Mouse (Mus musculus): ENCODE results near the gene Zfp668. TPM values are rescaled to one million over a fixed set of nuclear protein-coding genes. Genes with fewer than 3 reads are reported as not detected.

Zfp668 gene
- polyA plus RNA-seq, 1 experiment, result 31.7 TPM

GRCm38 (mm10) chr7:127890798-127891197 lies 14.2 kb upstream of the Zfp668 start, which contains the start of gene Prss53:
Gene Prss53, minus strand, starts transcription at chr7:127890970.
- TF ChIP-seq CTCF (IDR thresholded peaks at IDR 0.05; ENCODE audit: borderline replicate concordance, extremely low read depth, insufficient read depth, insufficient read length) (no peak), POLR2A (IDR thresholded peaks at IDR 0.05; ENCODE audit: borderline replicate concordance, extremely low read depth, insufficient read depth, insufficient read length, poor library complexity, severe bottlenecking) (no peak)
- no peak for DNase-seq (ENCODE audit: low read depth)

DNA sequence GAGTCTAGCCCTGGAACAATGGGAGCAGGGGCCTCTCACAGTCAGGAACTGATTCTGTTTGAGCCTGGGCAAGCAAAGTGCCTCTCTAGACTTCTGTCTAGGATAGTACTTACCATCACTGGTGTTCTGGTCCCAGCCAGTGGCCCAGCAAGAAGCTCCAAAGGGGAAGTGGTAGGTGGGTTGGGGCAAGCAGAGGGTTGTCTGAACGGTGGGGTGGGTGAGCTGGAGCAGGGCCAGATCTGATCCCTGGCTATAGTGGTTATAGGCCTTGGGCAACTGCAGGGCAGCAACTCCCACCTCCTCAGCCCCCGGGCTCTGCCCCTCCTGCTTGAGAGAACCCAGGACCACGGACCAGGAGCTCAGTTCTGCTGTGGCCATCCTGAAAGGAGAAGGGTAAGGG lies 12.2 kb upstream of the Zfp668 start:
- TF ChIP-seq CTCF (IDR thresholded peaks at IDR 0.05; ENCODE audit: borderline replicate concordance, extremely low read depth, insufficient read depth, insufficient read length) (no peak), POLR2A (IDR thresholded peaks at IDR 0.05; ENCODE audit: borderline replicate concordance, extremely low read depth, insufficient read depth, insufficient read length, poor library complexity, severe bottlenecking) (no peak)
- no peak for DNase-seq (ENCODE audit: low read depth)

DNA sequence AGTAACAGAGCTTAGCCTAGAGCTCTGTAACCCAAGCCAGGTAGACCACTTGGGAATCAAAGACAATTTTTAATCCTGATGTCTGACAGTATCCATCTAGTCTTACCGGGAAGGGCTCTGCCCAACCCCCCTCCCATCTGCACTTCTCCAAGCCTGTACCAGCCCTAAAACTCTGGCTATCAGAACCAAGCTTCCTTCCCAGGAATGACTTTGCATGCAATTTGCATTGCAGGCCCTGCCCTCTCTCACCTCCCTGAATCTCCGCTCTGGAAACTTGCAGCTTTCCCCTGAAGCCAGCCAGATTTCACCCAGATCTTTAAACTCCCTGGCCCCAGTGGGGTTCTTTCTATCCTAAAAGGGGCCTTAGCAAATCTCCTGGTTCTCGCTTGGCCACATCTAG lies 11.2 kb upstream of the Zfp668 start:
- TF ChIP-seq CTCF (IDR thresholded peaks at IDR 0.05; ENCODE audit: borderline replicate concordance, extremely low read depth, insufficient read depth, insufficient read length) (no peak), POLR2A (IDR thresholded peaks at IDR 0.05; ENCODE audit: borderline replicate concordance, extremely low read depth, insufficient read depth, insufficient read length, poor library complexity, severe bottlenecking) (no peak)
- DNase-seq (ENCODE audit: low read depth), result no peak

DNA sequence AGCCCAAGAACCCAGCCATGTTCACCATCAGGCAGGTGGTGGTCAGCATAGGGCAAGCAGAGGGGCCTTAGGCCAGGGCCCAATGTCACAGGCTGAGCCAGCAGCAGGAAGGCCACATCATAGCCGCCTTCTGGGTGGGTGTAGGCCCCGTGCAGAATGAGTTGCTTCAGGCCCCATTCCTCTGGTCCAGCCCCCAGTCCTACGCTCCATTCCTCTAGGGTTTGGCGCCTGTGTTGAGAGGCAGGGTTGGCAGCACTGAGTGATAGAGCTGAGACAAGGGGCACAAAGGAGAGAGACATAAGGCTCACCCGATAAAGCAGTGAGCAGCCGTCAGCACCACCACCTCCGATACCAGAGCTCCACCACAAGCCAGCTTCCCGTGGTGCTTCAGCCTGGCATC lies 10.6 kb upstream of the Zfp668 start:
- DNase-seq (ENCODE audit: low read depth), result no peak
- TF ChIP-seq POLR2A (IDR thresholded peaks at IDR 0.05; ENCODE audit: borderline replicate concordance, extremely low read depth, insufficient read depth, insufficient read length, poor library complexity, severe bottlenecking), result no peak
- TF ChIP-seq CTCF (IDR thresholded peaks at IDR 0.05; ENCODE audit: borderline replicate concordance, extremely low read depth, insufficient read depth, insufficient read length), result no peak

- no peak for DNase-seq (ENCODE audit: low read depth)
- TF ChIP-seq POLR2A (IDR thresholded peaks at IDR 0.05; ENCODE audit: borderline replicate concordance, extremely low read depth, insufficient read depth, insufficient read length, poor library complexity, severe bottlenecking) (no peak), CTCF (IDR thresholded peaks at IDR 0.05; ENCODE audit: borderline replicate concordance, extremely low read depth, insufficient read depth, insufficient read length) (no peak)
Measured at GRCm38 (mm10) chr7:127886551-127886950, 9.9 kb upstream of the Zfp668 start.

DNA sequence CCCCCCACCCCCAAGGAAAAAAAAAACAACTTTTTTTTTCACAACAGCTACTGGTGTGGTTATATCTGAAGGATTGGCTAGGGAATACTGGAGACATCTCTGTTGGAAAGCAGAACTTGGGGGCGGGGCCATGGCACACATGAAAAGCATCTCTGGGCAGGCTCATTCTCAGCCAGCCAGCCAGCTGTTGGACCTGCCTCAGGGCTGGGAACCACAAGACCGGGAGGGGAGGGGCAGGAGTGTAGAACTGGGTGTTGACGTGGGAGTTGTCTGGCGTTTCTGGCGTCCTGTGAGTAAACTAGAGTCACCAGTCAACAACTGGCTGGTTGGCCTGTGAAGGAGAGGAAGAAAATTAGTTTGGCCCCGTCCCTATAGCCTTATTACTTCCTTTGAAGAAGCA lies 9.3 kb upstream of the Zfp668 start:
- TF ChIP-seq POLR2A (IDR thresholded peaks at IDR 0.05; ENCODE audit: borderline replicate concordance, extremely low read depth, insufficient read depth, insufficient read length, poor library complexity, severe bottlenecking), result no peak
- no peak for TF ChIP-seq CTCF (IDR thresholded peaks at IDR 0.05; ENCODE audit: borderline replicate concordance, extremely low read depth, insufficient read depth, insufficient read length)
- DNase-seq (ENCODE audit: low read depth), result no peak

DNA sequence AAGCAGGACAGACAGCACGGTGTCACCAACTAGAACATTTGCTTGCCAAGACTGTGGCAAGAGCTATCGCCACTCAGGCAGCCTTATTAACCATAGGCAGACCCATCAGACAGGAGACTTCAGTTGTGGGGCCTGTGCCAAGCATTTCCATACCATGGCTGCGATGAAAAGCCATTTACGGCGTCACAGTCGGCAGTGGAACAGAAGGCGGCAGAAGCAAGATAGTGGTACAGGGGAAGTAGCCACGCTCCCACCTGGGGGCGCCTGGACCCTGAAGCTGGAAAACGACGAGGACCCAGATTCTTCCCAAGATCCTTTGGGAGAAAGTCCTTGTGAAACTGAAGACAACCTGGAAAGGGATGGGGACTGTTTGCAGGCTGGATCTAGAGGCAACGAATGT lies 3.8 kb upstream of the Zfp668 start:
- DNase-seq (ENCODE audit: low read depth), result no peak
- TF ChIP-seq POLR2A (IDR thresholded peaks at IDR 0.05; ENCODE audit: borderline replicate concordance, extremely low read depth, insufficient read depth, insufficient read length, poor library complexity, severe bottlenecking), result no peak
- no peak for TF ChIP-seq CTCF (IDR thresholded peaks at IDR 0.05; ENCODE audit: borderline replicate concordance, extremely low read depth, insufficient read depth, insufficient read length)

GRCm38 (mm10) chr7:127879301-127879700 lies 2.7 kb upstream of the Zfp668 start:
- TF ChIP-seq POLR2A (IDR thresholded peaks at IDR 0.05; ENCODE audit: borderline replicate concordance, extremely low read depth, insufficient read depth, insufficient read length, poor library complexity, severe bottlenecking), result no peak
- TF ChIP-seq CTCF (IDR thresholded peaks at IDR 0.05; ENCODE audit: borderline replicate concordance, extremely low read depth, insufficient read depth, insufficient read length), result no peak
- DNase-seq (ENCODE audit: low read depth), result no peak

- DNase-seq (ENCODE audit: low read depth), result peak; percentile 98
- TF ChIP-seq POLR2A (IDR thresholded peaks at IDR 0.05; ENCODE audit: borderline replicate concordance, extremely low read depth, insufficient read depth, insufficient read length, poor library complexity, severe bottlenecking), result 0 out of 2 replicates have a peak, but pooled peaks have one; percentile 2
- no peak for TF ChIP-seq CTCF (IDR thresholded peaks at IDR 0.05; ENCODE audit: borderline replicate concordance, extremely low read depth, insufficient read depth, insufficient read length)
Measured at GRCm38 (mm10) chr7:127876041-127876466, 574 bp downstream of the Zfp668 start, which contains the start of gene Zfp646. Gene Zfp646, plus strand, starts transcription at chr7:127876221.

- peak; percentile 99 for DNase-seq (ENCODE audit: low read depth)
- TF ChIP-seq CTCF (IDR thresholded peaks at IDR 0.05; ENCODE audit: borderline replicate concordance, extremely low read depth, insufficient read depth, insufficient read length) (no peak), POLR2A (IDR thresholded peaks at IDR 0.05; ENCODE audit: borderline replicate concordance, extremely low read depth, insufficient read depth, insufficient read length, poor library complexity, severe bottlenecking) (peak; percentile 30)
Measured at GRCm38 (mm10) chr7:127875627-127876001, 1.0 kb downstream of the Zfp668 start.

DNA sequence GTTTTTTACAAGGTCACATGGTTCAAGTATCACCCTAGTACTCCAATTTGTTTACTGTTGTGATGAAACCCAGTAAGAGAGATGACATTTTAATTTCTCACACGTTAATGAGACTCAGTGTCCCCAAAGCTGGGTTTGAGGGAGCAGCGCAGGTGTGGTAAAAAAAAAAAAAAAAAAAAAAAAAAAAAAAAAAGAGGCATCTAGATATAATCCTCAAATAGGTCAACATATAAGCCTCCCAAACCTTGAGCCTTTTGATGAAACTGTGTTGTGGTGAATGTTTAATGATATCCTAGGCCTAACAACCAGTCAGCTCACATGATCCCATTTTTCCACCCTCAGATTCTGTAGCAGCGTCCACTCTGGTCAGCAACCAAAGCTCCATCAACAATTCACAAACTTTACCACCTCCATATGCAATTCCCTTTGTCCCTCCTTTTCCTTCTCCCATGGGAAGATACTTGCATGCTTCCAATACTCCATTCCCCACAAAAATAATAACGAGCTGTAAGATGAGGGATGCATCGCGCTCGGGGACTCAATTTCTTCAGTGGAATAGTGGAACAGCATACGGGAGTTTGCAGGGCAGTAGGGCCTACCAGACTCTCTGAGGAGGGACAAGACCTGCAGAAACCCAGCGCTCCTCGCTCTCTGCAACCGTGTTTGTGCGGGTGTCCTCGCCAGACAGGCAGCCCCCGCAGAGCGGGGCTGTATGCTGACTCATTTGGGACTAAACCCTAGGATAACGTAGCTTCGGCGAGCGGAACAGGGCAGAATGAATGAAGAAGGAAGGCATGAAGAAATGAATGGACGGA lies 1.6 kb downstream of the Zfp668 start:
- no peak for TF ChIP-seq CTCF (IDR thresholded peaks at IDR 0.05; ENCODE audit: borderline replicate concordance, extremely low read depth, insufficient read depth, insufficient read length)
- TF ChIP-seq POLR2A (IDR thresholded peaks at IDR 0.05; ENCODE audit: borderline replicate concordance, extremely low read depth, insufficient read depth, insufficient read length, poor library complexity, severe bottlenecking), result no peak; the same call in 1 of the 2 replicates
- no peak for DNase-seq (ENCODE audit: low read depth)

Data from brain, embryonic 14.5 days (tissue).